Mouse (Mus musculus): ENCODE results near the gene Dgkh. TPM values are rescaled to one million over a fixed set of nuclear protein-coding genes. Genes with fewer than 3 reads are reported as not detected.
"Not testable (repeated sequence)": the region's sequence is repeated elsewhere in the genome, so short reads cannot be mapped to it uniquely, and the experiment has no call there.

The Dgkh gene
- polyA plus RNA-seq, 1 experiment from 2014 or later, result 1.9 TPM

DNA sequence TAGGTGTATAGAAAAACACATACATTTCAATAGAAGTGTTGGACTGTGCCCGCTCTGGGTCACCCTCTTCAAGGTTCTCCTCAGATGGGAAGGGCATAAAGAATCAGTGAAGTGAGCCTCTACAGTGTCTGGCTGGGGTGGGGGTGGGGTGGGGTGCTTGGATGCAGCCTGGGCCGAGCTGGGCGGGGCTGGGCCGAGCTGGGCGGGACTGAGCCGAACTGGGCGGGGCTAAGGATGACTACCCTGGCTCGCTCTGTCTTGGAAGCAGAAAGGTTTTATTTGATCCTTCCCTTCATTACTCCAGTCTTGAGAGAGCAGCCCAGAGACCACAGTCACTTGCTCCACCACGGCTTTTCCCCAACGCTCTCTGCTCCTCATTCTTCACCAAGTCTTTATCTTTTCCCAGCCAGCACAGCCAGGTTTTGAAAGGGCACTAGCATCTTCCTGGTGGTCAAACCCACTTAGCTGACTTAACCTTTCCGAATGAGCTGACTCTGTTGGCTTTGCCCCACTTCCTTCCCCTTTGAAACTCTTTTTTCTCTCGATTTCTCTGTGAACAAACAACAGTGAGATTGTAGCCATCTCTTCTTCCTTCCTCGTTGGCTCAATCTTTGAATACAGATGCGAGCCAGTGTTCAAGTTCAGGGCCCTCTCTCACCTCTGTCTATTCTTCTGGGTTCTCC is 15.5 kb upstream of the Dgkh start:
- Histone ChIP-seq H3K36me3 (ENCODE audit: insufficient read depth, low read length) (no peaks in the 10 kb centered on the region), H3K4me3 (ENCODE audit: low read length) (no peak overlapping the region), H3K4me2 (replicated peaks; ENCODE audit: low read depth, low read length) (no peak overlapping the region), H3K4me1 (ENCODE audit: insufficient read depth, low read length) (no peaks in the 10 kb centered on the region), H3K9me3 (ENCODE audit: low read length) (no peaks in the 10 kb centered on the region), H3K27me3 (ENCODE audit: insufficient read depth, low read length) (no peaks in the 10 kb centered on the region), H3K9ac (replicated peaks; ENCODE audit: low read length) (no peak overlapping the region), H3K27ac (ENCODE audit: low read length) (no peak overlapping the region)
- no peak for ATAC-seq (ENCODE audit: low FRiP score, low TSS enrichment)
- 56% methylated on average over 14 of the region's 14 CpGs for WGBS

DNA sequence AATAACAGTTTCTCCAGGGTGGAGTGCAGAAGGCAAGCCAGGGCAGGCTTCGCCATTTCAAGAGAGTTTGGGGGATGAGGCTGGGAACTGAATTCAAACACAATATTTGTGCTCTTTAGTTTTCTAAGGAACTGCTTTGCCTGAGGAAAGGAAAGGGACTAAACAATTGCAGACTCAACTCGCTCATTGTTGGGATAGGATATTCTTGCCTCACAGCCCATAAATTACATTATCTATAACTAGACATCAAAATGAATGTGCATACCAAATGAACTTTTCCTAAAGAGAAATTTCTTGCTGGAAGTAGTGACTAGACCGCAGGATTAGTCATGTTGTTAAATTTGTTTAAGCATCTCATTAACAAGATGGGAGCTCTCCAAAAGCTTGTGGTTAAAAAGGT is 14.9 kb upstream of the Dgkh start:
- ATAC-seq (ENCODE audit: low FRiP score, low TSS enrichment), result no peak
- Histone ChIP-seq H3K36me3 (ENCODE audit: insufficient read depth, low read length) (no peaks in the 10 kb centered on the region), H3K27ac (ENCODE audit: low read length) (no peak overlapping the region), H3K4me1 (ENCODE audit: insufficient read depth, low read length) (no peaks in the 10 kb centered on the region), H3K27me3 (ENCODE audit: insufficient read depth, low read length) (no peaks in the 10 kb centered on the region), H3K9me3 (ENCODE audit: low read length) (no peaks in the 10 kb centered on the region), H3K9ac (replicated peaks; ENCODE audit: low read length) (no peak overlapping the region), H3K4me3 (ENCODE audit: low read length) (no peak overlapping the region), H3K4me2 (replicated peaks; ENCODE audit: low read depth, low read length) (no peak overlapping the region)
- WGBS, result 79% methylated on average over 3 of the region's 3 CpGs

DNA sequence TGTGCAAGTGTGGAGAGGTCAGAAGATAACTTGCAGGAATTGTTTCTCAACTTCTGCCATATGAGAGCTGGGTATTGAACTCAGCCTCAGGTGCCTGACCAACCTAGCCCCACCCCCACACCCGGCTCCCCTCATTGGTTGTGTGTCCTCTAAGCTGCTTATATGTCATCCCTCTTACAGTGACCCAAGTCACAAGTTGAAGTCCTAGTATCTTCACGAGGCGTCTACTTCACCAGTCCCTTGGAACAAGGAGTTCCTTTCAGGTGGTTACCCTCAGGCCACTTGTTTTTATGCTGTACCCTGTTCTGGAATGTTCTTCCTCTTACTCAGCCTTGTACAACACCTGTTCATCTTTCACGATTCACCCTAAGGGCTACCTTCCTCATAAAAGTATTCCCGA is 2.0 kb upstream of the Dgkh start:
- no peak overlapping the region for H3K4me3 ChIP-seq (ENCODE audit: low read length)
- no peak for ATAC-seq (ENCODE audit: low FRiP score, low TSS enrichment)
- H3K27me3 ChIP-seq (ENCODE audit: insufficient read depth, low read length), result 0 out of 2 replicates have a peak, but pooled peaks cover 3% of the 10 kb centered on the region
- peaks cover 11% of the 10 kb centered on the region; the same call in 1 of the 2 replicates for H3K4me1 ChIP-seq (ENCODE audit: insufficient read depth, low read length)
- 58% methylated on average over 5 of the region's 5 CpGs for WGBS
- H3K9ac ChIP-seq (replicated peaks; ENCODE audit: low read length), result no peak overlapping the region
- H3K4me2 ChIP-seq (replicated peaks; ENCODE audit: low read depth, low read length), result no peak overlapping the region
- no peaks in the 10 kb centered on the region for H3K36me3 ChIP-seq (ENCODE audit: insufficient read depth, low read length)
- no peak overlapping the region for H3K27ac ChIP-seq (ENCODE audit: low read length)
- H3K9me3 ChIP-seq (ENCODE audit: low read length), result no peaks in the 10 kb centered on the region

DNA sequence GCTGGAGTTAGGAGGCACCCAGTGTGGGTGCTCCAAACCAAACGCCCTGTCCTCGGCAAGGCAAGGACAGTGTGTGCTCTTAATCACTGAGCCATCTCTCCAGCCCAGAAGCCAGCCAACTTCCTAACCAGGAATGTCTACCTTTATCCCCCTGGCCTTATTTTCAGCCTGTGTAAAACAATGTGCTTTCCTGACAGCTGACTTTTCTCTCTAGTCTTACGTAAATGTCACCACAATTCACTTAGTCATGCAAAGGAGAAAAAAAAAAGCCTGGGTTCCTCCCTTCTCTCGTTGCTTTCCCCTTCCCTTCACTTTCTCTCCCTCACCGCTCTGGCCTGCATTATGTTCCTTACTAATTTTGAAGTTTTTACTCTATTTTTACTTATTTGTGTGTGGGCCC is 1.6 kb upstream of the Dgkh start:
- H3K4me2 ChIP-seq (replicated peaks; ENCODE audit: low read depth, low read length); H3K27ac ChIP-seq (ENCODE audit: low read length); H3K36me3 ChIP-seq (ENCODE audit: insufficient read depth, low read length); H3K9me3 ChIP-seq (ENCODE audit: low read length); H3K4me3 ChIP-seq (ENCODE audit: low read length); H3K27me3 ChIP-seq (ENCODE audit: insufficient read depth, low read length); H3K9ac ChIP-seq (replicated peaks; ENCODE audit: low read length); ATAC-seq (ENCODE audit: low FRiP score, low TSS enrichment): not testable (repeated sequence)
- 39% methylated on average over 5 of the region's 5 CpGs for WGBS
- H3K4me1 ChIP-seq (ENCODE audit: insufficient read depth, low read length), result peaks cover 11% of the 10 kb centered on the region; the same call in 1 of the 2 replicates

DNA sequence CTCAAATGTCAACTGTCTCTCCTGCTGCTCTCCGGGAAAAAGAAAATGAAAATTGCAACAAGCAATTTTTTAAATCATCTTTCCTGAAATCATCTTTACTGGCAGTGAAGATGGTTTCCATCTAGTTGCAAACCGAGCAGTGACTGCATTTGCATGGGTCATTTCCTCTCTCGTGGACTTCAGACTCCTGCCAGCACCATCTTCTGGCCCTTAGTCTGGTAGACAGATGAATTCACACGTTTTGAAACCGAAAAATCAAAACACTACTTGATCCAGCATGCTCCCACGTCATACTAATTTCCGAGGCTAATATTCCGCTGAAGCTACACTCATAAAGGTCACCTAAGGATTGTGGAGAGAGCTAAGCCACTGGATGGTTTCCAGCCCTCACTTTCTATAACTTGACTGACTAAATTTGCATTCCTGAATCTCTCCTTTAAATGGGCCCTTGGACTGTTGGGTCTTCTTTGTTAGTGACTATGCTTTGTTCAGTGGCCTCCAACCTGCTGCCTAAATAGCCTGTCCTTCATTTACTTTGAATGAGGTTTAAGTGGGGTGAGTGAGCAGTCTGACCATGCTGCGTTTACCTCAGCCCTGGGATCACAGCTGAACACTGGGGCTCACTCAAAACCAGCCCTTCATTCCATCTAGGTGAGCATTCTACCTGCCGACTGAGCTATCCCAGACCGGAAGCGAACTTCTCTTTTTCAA is 945 bp upstream of the Dgkh start:
- 27% methylated on average over 12 of the region's 12 CpGs for whole genome bisulfite sequencing
- no peaks in the 10 kb centered on the region for H3K36me3 ChIP-seq (ENCODE audit: insufficient read depth, low read length)
- no peak for ATAC-seq (ENCODE audit: low FRiP score, low TSS enrichment)
- no peaks in the 10 kb centered on the region for H3K9me3 ChIP-seq (ENCODE audit: low read length)
- H3K4me1 ChIP-seq (ENCODE audit: insufficient read depth, low read length), result peaks cover 11% of the 10 kb centered on the region; the same call in 1 of the 2 replicates
- H3K27ac ChIP-seq (ENCODE audit: low read length), result peak overlapping the region; percentile 84
- H3K9ac ChIP-seq (replicated peaks; ENCODE audit: low read length), result peak overlapping the region; percentile 83; the same call in 1 of the 2 replicates
- H3K4me3 ChIP-seq (ENCODE audit: low read length), result peak overlapping the region; percentile 83
- 0 out of 2 replicates have a peak, but pooled peaks cover 3% of the 10 kb centered on the region for H3K27me3 ChIP-seq (ENCODE audit: insufficient read depth, low read length)
- H3K4me2 ChIP-seq (replicated peaks; ENCODE audit: low read depth, low read length), result peak overlapping the region; percentile 96

DNA sequence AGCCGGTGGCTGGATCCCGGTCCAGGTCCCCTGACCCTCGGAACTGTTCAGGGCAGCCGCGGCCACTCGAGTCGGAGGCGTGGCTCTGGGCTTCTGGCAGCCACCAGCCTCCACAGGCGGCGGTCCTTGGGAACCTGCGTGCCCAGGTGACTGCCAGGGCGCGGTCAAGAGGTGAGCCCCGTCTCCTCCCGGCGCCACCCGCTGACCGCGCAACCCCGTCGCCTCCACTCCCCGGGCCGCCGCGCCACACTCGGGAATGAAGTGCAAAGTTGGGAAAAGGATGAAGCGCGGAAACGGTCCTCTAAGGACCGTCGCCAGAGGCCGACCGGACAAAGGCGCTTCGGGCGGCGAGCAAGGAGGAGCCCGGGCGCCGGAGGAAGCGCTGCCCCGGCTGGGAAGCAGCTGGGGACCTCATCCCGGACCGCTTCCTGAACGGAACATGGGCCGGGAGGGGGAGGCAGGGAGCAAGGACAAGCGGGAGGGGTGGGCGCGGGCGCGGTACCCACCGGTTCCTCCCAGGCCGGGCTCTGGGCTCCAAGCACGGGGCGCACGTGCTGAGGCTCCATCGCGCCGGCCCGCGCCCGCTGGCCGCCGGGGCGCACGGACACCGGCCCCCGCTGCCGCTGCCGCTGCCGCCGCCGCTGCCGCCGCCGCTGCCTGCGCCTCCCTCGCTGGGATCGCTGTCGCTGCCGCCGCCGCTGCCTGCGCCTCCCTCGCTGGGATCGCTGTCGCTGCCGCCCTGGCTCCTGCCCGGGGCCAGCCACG is 542 bp downstream of the Dgkh start:
- Histone ChIP-seq H3K27me3 (ENCODE audit: insufficient read depth, low read length) (0 out of 2 replicates have a peak, but pooled peaks cover 3% of the 10 kb centered on the region), H3K4me1 (ENCODE audit: insufficient read depth, low read length) (peaks cover 11% of the 10 kb centered on the region; the same call in 1 of the 2 replicates), H3K9me3 (ENCODE audit: low read length) (no peaks in the 10 kb centered on the region), H3K4me3 (ENCODE audit: low read length) (peak overlapping the region; percentile 83), H3K9ac (replicated peaks; ENCODE audit: low read length) (peak overlapping the region; percentile 83), H3K36me3 (ENCODE audit: insufficient read depth, low read length) (no peaks in the 10 kb centered on the region), H3K27ac (ENCODE audit: low read length) (peak overlapping the region; percentile 84), H3K4me2 (replicated peaks; ENCODE audit: low read depth, low read length) (peak overlapping the region; percentile 96)
- ATAC-seq (ENCODE audit: low FRiP score, low TSS enrichment), result peak; percentile 62; the same call in 1 of the 2 replicates
- under 1% methylated on average over 50 of the region's 90 CpGs for WGBS

DNA sequence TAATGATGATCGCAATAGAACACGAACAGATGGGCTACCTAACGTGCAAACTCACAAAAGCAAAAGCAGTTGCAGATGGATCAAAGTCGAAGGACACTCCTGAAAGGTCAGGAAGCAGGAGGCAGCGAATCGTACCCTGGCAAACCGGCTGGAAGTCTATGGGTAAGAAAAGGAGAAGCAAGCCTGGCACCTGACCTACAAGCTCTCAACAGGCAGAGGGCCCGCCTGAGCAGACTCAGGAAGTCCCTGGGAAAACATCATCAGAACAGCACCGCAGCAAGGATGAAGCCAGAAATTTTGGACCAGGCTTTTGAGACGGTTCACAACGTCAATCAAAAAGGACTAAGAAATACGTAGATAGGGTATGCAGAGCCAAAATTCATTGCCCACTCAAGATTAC is 1.3 kb downstream of the Dgkh start:
- H3K9ac ChIP-seq (replicated peaks; ENCODE audit: low read length), result peak overlapping the region; percentile 83
- peak overlapping the region; percentile 83 for H3K4me3 ChIP-seq (ENCODE audit: low read length)
- no peaks in the 10 kb centered on the region for H3K36me3 ChIP-seq (ENCODE audit: insufficient read depth, low read length)
- H3K4me2 ChIP-seq (replicated peaks; ENCODE audit: low read depth, low read length), result peak overlapping the region; percentile 96
- H3K9me3 ChIP-seq (ENCODE audit: low read length), result no peaks in the 10 kb centered on the region
- peaks cover 11% of the 10 kb centered on the region; the same call in 1 of the 2 replicates for H3K4me1 ChIP-seq (ENCODE audit: insufficient read depth, low read length)
- no peak overlapping the region for H3K27ac ChIP-seq (ENCODE audit: low read length)
- ATAC-seq (ENCODE audit: low FRiP score, low TSS enrichment), result no peak
- H3K27me3 ChIP-seq (ENCODE audit: insufficient read depth, low read length), result 0 out of 2 replicates have a peak, but pooled peaks cover 3% of the 10 kb centered on the region
- 5% methylated on average over 12 of the region's 12 CpGs for WGBS

DNA sequence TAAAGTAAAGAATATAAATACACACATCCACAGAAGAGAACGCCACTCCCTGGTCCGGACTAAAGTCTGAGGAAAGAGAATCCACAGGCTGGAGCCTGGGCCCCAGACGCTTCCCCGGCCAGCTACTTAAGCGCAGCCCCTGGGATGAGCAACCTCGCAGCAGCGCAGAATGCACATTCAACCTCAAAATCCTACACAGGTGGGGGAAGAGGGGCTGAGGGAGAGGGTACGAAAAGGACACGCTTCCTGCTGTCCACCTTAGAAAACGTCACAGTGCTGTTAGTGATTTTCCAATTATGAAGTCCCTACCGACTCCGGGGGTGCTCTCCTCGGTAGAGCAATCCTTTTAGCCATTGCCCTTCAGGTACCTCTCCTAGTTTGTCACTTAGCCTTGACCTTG is 6.6 kb downstream of the Dgkh start:
- Histone ChIP-seq H3K4me1 (ENCODE audit: insufficient read depth, low read length) (peaks cover 15% of the 10 kb centered on the region), H3K27me3 (ENCODE audit: insufficient read depth, low read length) (no peaks in the 10 kb centered on the region), H3K4me2 (replicated peaks; ENCODE audit: low read depth, low read length) (peak overlapping the region; percentile 81), H3K9ac (replicated peaks; ENCODE audit: low read length) (peak overlapping the region; percentile 75; the same call in 1 of the 2 replicates), H3K9me3 (ENCODE audit: low read length) (no peaks in the 10 kb centered on the region), H3K36me3 (ENCODE audit: insufficient read depth, low read length) (no peaks in the 10 kb centered on the region), H3K4me3 (ENCODE audit: low read length) (peak overlapping the region; percentile 68), H3K27ac (ENCODE audit: low read length) (peak overlapping the region; percentile 60; the same call in 1 of the 2 replicates)
- no peak; the same call in 1 of the 2 replicates for ATAC-seq (ENCODE audit: low FRiP score, low TSS enrichment)
- WGBS, result 25% methylated on average over 13 of the region's 13 CpGs

DNA sequence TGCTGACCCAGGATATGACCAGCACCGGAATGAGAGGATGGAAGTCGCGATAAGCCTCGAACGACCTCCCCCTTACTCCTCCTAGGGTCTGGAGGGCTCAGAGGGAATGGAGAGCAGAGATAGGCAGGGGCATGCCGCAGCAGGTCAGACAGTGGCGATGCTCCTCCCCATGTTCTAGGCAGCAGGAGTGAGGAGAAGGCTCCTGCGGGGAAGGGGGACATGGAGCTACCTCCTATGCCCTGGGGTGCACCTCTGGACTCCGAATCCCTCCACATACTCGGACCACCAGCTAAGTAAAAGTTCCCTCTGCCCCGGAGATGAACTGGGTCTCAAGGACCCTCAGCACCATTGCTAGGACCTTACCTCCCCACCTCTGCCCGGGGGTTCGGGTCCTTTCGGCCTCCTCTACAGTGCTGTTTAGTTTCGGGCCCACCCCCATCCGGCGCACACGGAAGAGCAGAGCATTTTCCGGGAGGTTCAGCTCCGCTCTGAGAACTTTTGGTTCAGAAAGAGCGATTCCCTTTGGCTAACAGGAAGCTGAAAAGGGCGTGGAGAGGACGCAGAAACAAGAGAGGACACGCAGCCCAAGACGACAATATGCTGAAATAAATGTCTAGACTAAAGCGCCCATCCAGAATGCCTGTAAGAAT is 7.1 kb downstream of the Dgkh start:
- Histone ChIP-seq H3K4me3 (ENCODE audit: low read length) (peak overlapping the region; percentile 68), H3K9ac (replicated peaks; ENCODE audit: low read length) (peak overlapping the region; percentile 75), H3K4me2 (replicated peaks; ENCODE audit: low read depth, low read length) (peak overlapping the region; percentile 81), H3K36me3 (ENCODE audit: insufficient read depth, low read length) (no peaks in the 10 kb centered on the region), H3K27ac (ENCODE audit: low read length) (peak overlapping the region; percentile 60), H3K27me3 (ENCODE audit: insufficient read depth, low read length) (no peaks in the 10 kb centered on the region), H3K9me3 (ENCODE audit: low read length) (no peaks in the 10 kb centered on the region), H3K4me1 (ENCODE audit: insufficient read depth, low read length) (peaks cover 15% of the 10 kb centered on the region)
- peak; percentile 69 for ATAC-seq (ENCODE audit: low FRiP score, low TSS enrichment)
- 3% methylated on average over 26 of the region's 26 CpGs for WGBS
